Mouse (Mus musculus) spleen, adult 12 weeks (tissue): ENCODE results near the gene Eaf1.
A peak's percentile ranks its signal among the peaks of the same experiment; 100 is the strongest.

Experiments
- DNase-seq: peaks from one replicate; pipeline ENCODE4 v3.0.0; 2022; ENCODE audit warnings: low spot score

Gene Eaf1

DNA sequence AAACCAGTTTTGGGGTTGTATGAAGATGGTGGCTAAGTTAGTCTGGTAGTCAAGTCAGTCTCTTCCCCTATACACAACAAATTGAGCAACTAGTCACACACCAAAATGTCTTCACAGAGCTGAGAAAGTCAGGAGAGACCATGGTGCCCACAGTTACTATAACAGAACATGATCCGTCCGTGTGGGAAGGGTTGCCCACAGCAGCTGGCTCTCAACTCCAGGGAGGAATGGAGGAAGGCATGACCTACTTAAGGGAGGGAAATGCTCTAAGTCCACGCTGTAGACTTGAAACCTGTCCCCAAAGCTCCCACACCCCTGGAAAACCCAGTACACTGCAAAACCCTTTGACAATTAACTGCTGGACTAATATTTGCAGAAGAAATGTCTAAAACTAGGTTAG, 16.1 kb downstream of the Eaf1 start:
- no peak for DNase-seq

DNA sequence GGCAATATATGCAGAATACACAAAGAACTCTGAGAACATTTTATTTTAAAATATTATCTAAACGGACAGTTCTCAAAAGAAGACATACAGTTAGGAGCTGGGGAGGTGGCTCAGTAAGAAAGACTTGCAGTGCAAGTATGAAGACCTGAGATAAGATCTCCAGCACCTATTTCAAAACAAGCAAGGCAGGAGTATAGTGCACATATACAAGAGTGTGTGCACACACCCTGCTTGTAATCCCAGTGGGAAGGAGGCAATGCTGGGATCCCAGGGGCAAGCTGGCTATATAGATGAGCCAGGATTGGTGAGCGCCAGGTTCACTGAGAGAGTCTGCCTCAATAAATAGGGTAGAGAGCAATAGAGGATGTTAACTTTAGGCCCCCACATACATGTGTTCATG, 21.7 kb downstream of the Eaf1 start:
- DNase-seq, result no peak

DNA sequence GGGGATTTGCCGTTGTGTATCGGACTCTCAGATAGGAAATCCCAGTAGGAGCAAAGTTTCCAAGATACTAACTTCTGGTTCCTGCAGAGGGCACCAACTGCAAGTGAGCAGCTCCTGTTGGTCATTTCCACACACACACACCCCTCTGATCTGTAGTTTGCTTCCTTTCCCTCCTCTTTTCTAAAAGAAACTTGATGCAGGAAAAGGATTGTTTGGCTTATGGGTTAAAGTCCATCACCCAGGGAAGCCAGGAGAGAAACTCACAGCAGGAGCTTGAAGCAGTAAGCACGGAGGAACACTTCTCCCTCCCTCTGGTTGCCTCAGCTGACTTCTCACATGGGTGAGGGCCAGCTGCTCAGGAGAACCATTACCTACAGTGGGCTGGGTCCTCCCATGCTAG, 25.0 kb downstream of the Eaf1 start:
- DNase-seq, result no peak

DNA sequence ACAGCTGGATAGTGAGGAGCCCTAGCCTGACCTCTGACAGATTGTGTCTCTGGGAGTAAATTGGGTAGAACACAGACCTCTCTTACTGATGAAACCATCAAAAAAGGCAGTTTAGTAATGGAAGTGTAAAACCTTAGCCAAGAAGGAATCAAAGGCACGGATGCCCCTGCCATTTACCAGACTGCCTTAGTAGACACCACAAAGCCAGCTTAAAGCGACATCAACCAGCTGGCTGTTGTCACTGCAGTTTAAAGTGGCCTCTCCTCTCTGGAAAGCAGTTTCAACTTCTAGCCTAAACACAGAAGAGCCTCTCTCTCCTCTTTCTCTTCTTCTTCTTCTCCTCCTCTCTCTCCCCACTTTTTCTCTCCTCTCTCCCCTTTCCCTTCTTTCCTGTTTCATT, 27.1 kb downstream of the Eaf1 start:
- no peak for DNase-seq

- no peak for DNase-seq
These were observed 31.0 kb downstream of the Eaf1 start for GRCm38 (mm10) chr14:31525040-31525810.

DNA sequence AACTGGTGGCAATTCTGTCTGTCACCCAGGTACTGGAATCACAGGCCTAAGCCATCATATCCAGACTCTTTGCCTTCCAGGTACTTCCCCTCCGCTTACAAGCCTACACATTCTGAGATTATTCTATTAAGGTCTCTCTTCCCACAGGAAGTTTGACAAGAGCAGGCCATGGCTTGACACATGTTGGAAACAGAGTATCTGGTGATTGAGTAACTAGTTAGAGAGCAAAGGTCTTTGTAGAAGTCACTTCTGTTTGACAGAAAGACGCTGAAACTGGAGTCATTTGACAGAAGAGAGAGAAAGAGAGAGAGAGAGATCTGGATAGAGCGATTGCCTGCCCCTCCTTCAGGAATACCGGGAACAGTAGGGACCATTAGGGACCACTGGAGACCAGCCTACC, 36.6 kb downstream of the Eaf1 start:
- no peak for DNase-seq

- DNase-seq, result peak; percentile 34
These were observed 37.4 kb downstream of the Eaf1 start for GRCm38 (mm10) chr14:31531506-31532148.

GRCm38 (mm10) chr14:31532656-31533055, 38.5 kb downstream of the Eaf1 start:
- no peak for DNase-seq

DNA sequence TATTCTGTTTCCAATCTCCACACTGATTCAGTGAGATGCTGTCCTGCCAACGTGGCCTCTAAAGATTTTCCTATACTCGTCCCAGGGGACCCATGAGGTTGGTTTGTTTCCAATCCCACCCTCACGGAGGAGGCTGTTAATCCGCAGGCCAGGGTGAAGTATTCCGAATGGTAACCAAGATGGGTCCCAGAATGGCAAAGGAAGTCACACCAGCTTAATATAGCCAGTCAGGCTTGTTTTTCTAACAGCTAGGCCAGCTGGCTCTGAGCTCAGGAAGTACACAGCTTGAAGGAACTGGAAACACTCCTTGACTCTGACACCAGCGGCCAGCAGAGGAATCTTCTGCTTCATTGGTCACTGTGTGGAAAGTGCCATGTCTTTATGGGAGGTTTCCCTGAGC, 43.1 kb downstream of the Eaf1 start:
- DNase-seq, result no peak

DNA sequence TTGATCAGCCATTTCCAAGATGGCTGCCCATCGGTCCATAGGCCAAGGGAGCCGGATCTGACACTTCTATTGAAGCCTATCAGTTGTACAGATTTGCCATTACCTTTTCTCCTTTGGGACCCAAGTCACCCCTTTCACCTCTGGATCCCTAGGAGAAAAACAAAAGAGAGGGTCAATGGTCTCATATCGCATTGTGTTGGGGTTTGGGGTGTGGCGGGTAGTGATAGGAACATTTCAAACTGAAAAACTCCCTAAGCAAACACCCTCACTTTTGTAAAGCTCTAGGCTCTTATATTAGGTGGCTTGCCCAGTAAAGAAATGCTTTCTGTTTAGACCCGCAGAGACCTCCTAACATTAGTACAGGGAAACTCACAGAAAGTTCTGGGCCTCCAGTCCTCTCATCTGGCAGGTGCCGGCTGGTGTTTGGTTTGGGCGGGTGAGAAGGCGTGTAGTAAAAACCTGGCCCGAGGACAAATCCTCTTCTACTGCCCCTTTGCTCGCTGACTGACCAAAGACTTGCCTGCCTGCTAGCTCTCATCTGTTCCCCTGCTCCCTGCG, 49.8 kb downstream of the Eaf1 start:
- DNase-seq, result no peak

DNA sequence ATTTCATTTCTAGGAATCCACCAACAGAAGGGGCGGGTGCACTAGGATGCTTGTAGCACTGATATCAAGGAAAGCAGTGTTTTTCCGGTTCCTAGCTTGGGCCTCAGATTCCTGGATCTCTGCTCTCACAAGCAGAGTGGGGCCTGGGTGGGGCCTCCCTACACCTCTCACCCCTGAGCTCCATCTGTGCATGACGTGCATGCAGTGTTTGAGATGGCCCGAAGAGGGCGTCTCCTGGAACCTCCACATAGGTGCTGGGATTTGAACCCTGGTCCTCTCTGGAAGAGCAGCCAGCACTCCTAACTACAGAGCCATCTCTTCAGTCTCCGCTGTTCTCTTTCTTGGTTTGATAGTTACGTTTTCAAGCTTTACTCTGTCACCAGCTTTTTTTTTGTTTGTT, 60.8 kb downstream of the Eaf1 start:
- no peak for DNase-seq

- DNase-seq, result no peak
These were observed 61.8 kb downstream of the Eaf1 start for GRCm38 (mm10) chr14:31555963-31556434.

GRCm38 (mm10) chr14:31556526-31557260, 62.5 kb downstream of the Eaf1 start:
- DNase-seq, result no peak

- DNase-seq, result no peak
These were observed 63.1 kb downstream of the Eaf1 start for GRCm38 (mm10) chr14:31557273-31557672.

DNA sequence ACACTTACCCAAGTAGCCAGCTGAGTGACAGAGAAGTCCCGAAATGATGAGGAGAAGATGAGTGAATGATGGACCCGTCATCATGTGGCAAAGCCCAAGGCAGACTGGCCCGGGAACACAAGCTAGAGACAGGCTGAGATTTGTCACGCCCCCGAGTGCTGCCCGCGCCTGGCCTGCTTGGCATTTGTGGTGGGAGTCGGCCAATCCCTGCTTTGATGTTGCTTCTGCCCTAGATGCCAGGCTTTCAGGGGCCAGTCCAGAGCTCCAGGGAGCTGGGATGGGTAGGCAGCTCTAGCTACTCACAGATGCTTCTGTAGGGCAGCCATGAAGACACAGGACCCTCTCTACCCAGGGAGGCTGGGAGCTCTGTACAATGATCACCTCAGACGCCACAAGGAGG, 63.6 kb downstream of the Eaf1 start:
- no peak for DNase-seq

DNA sequence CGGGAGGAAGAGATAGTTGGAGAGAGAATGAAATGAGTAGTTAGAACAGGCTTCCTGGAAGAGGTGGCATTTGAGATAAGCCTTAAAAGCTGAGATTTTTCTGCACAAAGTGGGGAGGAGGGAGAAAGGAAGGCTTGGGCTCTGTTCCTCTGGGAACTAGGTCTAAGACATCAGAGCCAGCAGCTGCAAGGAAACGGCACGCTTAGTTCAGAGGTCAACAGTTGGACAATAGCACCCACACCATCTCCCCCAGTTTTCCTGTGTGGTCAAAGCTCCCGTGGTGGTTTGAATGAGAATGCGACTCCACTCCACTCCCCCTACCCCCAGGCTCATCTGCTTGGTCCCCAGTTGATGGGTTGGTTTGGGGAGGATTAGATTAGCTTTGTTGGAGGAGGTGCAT, 65.0 kb downstream of the Eaf1 start:
- no peak for DNase-seq
